Mouse (Mus musculus) kidney, postnatal 10 days (tissue): ENCODE data around the gene Psmg1.
A peak's percentile ranks its signal among the peaks of the same experiment; 100 is the strongest.
"Not testable (repeated sequence)": the region's sequence is repeated elsewhere in the genome, so short reads cannot be mapped to it uniquely, and the experiment has no call there.

Source experiments
- DNase-seq: peaks from one replicate; pipeline ENCODE4 v3.0.0; 2021; ENCODE audit warnings: mixed read lengths

The Psmg1 gene

GRCm38 (mm10) chr16:95990462-95991121 is at the start of gene Psmg1:
TSS of gene Psmg1 (minus strand) at chr16:95990960.
- DNase-seq = peak; percentile 99

DNA sequence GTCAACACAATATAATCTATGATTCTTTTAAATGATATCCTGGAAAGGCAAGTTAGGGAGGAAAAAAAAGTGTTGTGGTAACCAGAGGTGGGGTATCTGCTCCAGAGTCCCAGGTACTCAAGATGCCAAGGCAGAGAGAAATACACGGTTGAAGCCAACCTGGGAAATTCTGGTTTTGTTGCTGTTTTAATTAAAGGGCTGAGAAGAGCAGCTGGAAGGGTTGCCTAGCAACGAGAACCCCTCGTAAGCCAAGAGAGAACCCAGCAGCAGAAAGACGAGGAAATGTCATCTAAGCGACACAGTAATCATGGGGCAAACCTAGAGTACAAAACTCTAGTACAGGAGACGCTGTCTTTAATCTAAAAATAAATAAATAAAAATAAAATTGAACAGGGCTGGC is 48.8 kb upstream of the Psmg1 start:
- DNase-seq = no peak

DNA sequence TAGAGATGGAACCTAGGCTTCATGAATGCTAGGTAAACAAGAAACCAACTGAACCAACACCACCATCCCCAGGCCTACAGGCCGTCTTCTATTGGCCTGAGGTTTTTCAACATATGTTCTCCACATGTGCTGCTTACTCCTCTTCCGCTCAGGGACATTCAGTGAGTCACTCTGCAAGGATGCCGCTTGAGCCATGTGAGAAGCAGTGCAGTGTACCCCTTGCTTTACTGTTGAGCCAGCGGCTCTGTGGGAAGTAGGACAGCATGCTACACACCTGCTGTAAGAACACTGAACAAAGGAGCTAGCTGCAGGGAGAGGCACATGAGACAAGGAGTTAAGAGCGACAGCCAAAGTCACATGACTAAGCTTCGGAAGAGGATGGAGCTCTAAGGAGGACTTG is 43.7 kb upstream of the Psmg1 start:
- no peak for DNase-seq

GRCm38 (mm10) chr16:96032368-96033043 is 41.7 kb upstream of the Psmg1 start:
- no peak for DNase-seq

DNA sequence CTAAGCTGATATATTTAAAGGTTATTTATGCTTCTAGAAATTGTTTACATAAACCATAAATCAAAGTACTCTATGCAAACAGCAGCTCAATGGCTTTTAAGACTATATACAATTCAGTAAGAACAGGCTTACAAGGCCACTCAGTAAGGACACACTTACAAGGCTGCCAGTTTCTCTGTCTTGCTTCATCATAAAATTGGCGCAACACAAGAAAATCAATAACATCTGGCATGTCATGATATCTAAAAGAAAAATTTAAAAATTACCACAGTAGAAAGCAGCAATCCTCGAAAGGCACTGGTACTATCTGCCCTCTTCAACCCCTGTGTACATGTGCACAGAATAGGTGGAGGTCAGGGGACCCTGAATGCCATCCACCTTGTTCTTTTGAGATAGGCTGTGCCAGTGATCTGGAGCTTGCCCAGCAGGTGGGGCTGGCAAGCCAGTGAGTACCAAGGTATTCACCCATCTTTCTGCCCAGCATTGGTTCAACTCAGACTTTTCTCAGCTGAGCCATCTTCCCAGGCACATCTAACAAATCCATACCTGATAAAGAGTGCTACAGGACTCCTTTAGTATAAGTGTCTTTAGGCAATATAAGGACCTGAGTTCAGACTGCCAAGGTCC is 39.8 kb upstream of the Psmg1 start:
- peak; percentile 29 for DNase-seq

DNA sequence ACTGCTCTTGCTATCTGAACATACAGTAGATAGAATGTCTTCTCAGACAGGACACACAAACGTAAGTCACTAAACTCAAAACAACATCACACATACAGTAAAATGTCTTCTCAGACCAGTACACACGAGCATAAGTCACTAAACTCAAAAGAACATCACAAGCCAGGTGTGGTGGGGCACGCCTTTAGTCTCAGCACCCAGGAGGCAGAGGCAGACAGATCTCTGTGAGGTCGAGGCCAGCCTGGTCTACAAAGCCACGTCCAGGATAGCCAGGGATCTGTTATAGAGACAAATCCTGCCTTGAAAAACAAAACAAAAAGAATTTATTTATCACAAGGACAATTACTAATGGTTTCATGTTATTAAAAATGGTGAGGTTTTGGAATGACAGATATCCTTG is 35.5 kb upstream of the Psmg1 start:
- DNase-seq = no peak

GRCm38 (mm10) chr16:96025244-96025643 is 34.5 kb upstream of the Psmg1 start:
- DNase-seq = no peak

DNA sequence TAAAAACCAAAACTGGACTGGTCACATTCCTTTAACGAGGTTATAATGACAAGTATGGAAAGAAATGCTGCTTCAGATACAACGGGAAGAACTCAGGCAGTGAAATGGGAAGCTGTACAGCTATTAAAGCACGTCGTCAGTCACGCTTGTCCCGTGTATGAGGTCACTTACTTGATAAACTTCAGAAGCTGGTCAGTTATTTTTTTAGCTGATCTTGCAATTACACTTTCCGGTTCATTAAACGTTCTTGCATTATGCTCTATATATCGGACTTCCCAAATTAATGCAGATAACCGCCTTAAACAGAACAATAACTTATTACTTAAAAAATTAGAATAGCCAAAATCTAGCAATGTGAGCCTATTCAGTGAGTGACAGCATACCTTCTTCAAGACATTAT is 30.3 kb upstream of the Psmg1 start:
- no peak for DNase-seq

DNA sequence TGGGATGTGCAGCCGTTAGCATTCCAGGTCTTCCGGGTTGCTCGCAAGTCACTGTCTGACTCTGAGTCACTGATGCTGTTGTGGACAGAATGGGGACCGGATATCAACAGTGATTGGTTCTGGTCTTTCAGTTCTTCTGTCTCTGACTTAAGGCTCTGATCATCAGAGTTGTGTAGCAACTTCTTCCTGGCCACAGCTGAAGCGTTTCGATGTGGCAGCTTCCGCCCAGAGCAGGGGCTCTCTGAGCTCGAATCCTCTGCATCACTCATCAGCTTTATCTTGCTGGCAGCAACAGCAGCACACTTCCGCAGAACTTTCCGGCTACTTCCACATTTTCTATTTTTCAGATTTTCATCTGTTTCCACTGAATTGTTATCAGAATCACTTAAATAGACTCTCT is 18.4 kb upstream of the Psmg1 start:
- DNase-seq = not testable (repeated sequence)

DNA sequence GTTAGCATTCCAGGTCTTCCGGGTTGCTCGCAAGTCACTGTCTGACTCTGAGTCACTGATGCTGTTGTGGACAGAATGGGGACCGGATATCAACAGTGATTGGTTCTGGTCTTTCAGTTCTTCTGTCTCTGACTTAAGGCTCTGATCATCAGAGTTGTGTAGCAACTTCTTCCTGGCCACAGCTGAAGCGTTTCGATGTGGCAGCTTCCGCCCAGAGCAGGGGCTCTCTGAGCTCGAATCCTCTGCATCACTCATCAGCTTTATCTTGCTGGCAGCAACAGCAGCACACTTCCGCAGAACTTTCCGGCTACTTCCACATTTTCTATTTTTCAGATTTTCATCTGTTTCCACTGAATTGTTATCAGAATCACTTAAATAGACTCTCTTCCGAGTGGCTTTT is 13.5 kb upstream of the Psmg1 start:
- DNase-seq = not testable (repeated sequence)

- no peak for DNase-seq
These were observed 8.5 kb upstream of the Psmg1 start for GRCm38 (mm10) chr16:95999291-95999690.

- DNase-seq = no peak
These were observed 5.4 kb upstream of the Psmg1 start for GRCm38 (mm10) chr16:95996156-95996555.

DNA sequence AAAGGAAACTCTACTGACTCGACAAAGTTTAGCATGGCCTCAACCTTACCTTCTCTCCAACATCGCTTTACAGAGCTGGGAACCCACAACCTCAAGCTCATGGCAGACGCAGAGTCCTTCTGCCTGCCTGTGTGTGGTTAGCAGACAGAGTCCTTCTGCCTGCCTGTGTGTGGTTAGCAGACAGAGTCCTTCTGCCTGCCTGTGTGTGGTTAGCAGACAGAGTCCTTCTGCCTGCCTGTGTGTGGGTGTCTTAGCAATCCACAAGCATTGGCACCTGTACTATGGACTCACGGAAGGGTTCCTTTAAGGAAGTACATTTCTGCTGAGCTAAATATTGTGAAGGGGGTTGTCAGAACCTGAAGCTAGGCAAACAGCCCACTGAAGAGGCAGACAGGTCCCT is 3.8 kb upstream of the Psmg1 start:
- DNase-seq = not testable (repeated sequence)

GRCm38 (mm10) chr16:95992596-95992995 is 1.8 kb upstream of the Psmg1 start:
- DNase-seq = no peak

DNA sequence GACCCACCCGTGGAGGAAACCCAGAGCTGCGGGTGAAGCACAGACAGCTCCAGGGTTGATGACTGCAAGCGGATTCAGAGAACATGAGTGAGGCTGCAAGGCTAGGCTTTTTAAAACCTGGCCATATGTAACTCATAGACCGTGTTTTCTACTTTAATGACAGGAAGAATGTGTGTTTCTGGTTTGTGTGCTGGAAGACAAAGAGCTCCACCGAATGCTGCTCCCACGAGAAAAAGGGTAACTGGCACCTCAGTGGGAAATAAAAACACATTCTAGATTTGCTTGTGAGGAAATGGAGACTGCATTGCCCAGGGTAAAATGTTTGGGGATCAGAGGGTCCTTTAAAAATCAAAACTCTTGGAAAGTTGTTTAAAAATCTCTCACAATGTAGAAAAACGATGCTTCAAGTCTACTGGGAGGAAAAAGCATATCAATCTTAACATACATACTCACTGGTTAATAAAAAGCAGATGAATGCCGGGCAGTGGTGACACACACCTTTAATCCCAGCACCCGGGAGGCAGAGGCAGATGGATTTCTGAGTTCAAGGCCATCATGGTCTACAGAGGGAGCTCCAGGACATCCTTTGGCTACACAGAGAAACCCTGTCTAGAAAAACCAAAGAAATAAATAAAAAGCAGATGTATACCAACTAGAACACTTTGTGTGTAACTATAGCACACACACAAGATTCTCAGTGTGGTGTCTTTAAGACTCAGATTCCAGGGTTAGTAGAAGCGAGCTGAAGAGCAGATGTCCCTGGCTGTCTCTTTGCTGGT is 551 bp upstream of the Psmg1 start:
- DNase-seq = peak; percentile 25

GRCm38 (mm10) chr16:95984911-95985310 is 5.8 kb downstream of the Psmg1 start:
- no peak for DNase-seq

DNA sequence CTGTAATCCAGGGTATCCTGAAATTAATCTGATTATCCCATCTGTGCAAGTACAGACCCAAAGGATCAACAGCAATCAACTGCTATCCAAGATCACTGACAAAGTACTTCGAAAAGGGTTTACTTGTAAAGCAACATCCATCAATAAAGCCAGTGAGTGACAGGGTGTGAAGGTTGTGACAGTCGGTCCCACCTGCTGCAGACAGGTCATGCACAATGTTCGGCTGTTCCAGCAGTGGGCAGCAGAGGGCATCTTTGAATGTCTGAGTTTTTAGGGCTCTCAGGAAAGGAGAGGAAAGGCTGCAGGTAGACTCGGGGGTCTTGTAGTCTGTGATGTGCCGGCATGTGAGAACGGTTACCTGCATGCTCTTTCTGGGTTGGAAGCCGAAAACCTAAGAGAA is 7.2 kb downstream of the Psmg1 start:
- DNase-seq = no peak

DNA sequence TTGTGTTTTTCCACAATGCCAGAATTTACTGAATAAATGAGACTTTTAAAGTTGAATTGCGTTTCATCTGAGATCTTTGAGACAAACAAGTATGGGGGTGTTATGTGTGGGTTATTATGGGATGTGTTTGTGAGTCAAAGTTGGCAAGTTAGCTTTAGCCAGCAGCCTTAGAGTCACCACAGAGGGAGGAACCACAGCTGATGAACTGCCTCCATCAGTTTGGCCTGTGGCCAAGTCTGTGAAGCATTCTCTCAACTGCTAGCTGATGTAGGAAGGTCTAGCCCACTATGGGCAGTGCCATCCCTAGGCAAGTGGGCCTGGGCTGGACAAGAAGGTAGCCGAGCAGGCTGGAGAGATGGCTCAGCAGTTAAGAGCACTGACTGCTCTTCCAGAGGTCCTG is 19.9 kb downstream of the Psmg1 start:
- no peak for DNase-seq

DNA sequence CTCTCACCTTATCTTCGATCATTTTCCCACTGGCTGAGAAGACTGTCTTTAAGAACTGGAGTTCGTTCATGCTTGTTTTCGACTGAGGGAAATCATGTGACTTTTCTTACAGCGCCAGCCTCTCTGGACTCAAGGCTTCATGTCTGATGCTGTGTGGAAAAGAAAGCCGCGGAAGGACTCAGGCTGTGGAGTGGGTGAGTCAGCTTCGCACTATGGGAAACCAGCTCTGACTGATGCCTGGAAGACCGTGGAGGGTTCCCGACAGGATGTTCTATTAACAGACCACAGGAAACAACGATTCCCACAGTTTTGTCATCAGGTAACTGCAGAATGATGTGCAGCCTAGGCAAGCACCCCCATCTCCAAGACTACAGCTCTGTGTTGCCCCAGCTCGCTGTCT is 23.3 kb downstream of the Psmg1 start:
- no peak for DNase-seq

DNA sequence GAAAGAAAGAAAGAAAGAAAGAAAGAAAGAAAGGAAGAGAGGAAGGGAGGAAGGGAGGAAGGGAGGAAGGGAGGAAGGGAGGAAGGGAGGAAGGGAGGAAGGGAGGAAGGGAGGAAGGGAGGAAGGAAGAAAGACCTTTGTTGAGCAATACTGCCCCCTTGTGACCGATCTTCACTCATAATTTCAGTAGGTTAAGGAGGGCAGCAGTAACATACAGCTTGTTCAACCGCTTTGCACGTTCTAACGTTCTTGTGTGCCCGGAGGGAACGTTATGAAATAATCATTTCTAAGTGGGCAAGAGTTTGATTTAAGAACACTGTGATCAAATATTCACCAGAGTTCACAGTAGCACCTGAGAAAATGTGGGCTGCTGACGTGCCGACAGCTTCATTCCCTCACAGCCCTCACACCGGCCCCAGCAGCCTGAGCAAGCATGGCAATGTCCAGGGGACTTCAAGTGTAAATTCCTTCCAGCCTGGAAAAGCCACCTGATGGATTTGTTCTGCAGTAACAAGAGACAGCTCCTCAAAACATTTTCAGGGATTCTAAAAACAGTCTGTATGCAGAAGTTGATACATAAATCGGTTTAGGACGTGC is 26.2 kb downstream of the Psmg1 start:
- peak; percentile 60 for DNase-seq

DNA sequence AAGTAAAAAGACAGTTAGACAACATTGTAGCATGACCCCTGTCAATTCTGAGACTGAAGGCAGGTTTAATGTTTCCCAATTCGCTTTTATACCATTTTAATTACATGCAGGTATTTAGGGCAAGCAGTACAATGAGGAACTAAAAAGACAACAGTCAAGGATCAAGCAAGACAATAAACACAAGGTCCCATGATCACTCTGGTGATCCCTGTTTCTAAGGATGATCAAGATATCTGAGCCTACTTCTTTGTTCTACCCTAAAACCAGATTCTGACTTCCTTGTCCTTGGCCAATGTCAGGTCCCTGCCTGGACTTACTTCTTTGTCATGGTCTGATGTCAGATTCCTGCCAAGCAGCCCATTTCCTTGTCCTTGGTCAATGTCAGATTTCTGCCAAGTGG is 29.3 kb downstream of the Psmg1 start:
- not testable (repeated sequence) for DNase-seq

DNA sequence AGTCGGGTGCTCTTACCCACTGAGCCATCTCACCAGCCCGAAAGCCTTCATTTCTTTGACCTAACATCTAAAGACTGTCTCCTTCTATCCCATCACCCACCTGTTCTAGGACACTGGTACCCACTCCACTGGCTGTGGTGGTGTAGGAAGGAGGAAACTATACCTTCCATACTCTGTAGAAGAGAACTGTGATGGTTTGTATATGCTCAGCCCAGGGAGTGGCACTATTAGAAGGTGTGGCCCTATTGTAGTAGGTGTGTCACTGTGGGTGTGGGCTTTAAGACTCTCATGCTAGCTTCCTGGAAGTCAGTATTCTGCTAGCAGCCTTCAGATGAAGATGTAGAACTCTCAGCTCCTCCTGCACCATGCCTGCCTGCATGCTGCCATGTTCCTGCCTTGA is 30.1 kb downstream of the Psmg1 start:
- DNase-seq = not testable (repeated sequence)

DNA sequence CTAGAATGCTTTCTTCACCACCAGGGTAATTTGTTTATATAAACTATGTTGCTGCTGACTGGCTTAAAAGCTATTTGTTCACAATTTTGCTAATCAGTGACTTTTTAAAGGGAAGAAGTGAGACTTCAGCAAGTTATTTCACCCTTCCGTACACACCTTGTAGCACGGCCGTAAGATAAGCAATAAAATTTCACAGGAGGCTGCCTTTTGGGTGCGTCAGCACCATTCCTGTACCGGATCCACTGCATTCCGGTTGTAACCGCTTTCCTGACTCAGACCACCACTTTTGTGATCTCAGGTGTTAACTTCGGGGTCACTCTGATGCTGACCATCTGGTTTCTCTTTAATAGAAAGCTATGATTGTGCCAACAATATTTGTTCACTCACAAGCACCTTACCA is 32.7 kb downstream of the Psmg1 start:
- DNase-seq = no peak
